Mouse (Mus musculus): ENCODE measurements around the gene Hemgn.

GRCm38 (mm10) chr4:46411489-46411888 lies 1.8 kb downstream of the Hemgn start:
- TF ChIP-seq CTCF (IDR thresholded peaks at IDR 0.05; ENCODE audit: control insufficient read depth, insufficient read depth, insufficient read length): no peak
- TF ChIP-seq CEBPB (IDR thresholded peaks at IDR 0.05; ENCODE audit: low read depth): no peak
- no peak for TF ChIP-seq MYOD1 (IDR thresholded peaks at IDR 0.05; ENCODE audit: control insufficient read depth, insufficient read length, low read depth)
- TF ChIP-seq USF1 (IDR thresholded peaks at IDR 0.05; ENCODE audit: low read depth): no peak
- no peak for TF ChIP-seq MAX (IDR thresholded peaks at IDR 0.05)

Measured in C2C12 (cell line).